Mouse (Mus musculus): ENCODE results near the gene Epm2a.
"Not testable (repeated sequence)": the region's sequence is repeated elsewhere in the genome, so short reads cannot be mapped to it uniquely, and the experiment has no call there.

The Epm2a gene

GRCm38 (mm10) chr10:11343205-11344141 is at the start of gene Epm2a:
Epm2a (plus strand) TSS chr10:11343404.
- peak; percentile 60 for DNase-seq (ENCODE audit: low spot score)

- no peak for DNase-seq (ENCODE audit: low spot score)
Observed at GRCm38 (mm10) chr10:11298418-11298817, 44.8 kb upstream of the Epm2a start.

DNA sequence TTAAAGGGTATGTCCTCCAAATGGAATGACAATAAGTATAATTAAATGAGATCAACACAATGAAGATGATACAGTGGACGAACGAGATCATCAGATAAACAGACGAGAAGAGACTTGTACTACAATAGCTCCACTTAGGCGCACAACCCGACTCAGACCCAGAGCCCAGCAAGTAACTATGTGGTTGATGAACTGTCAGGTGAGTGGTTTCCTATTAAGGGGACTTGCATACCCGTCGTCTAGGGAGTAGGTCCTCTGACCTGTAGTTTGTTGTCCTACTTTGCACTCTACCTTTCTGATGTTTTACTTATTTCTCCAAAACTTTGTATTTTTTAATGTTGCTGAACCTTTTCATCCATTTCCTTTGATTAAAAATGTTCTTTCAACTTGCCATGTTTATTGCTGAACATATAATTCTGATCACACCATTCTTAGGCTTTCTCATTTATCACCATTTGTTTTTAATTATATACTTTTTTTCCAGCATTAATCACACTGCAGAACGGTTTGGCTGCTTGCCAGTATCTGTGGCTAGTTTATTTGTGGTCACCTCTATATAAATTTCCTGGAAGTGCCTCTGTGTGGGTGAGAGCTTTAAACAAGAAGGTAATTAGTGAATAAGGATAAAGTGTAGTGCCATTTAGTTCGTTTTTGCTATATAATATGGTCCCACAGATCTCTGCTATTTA is 37.7 kb upstream of the Epm2a start:
- DNase-seq (ENCODE audit: low spot score): no peak

DNA sequence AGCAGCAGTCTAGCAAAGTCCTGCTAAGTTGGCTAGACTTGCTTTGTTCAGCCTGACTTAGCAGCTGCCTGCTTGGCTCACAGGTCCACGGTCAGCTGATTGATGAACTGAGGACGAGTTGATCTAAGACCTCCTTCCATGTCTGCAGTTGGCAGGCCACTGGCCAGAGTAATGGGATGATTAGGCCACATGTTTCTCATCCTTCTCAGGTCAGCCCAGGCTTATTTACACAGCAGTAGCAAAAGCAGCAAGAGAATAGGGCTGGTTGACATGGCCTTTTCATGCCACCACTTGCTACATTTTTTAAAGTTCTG is 37.2 kb upstream of the Epm2a start:
- no peak for DNase-seq (ENCODE audit: low spot score)

DNA sequence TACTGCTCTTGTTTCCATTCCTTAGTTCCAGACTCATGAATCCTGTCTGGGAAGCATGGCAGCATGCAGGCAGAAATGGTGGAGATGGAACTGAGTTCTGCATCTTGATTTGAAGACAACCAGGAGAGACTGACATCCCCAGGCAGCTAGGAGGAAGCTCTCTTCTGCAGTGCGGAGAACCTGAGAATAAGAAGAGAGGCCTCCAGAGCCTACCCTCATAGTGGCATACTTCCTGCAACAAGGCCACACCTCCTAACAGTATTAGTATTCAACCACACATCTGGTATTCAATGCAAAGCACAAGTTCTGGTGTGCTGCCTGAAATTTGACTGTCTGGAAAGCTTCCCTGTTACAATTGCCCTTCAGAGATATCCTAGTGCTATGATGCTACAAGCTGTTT is 33.3 kb upstream of the Epm2a start:
- no peak for DNase-seq (ENCODE audit: low spot score)

DNA sequence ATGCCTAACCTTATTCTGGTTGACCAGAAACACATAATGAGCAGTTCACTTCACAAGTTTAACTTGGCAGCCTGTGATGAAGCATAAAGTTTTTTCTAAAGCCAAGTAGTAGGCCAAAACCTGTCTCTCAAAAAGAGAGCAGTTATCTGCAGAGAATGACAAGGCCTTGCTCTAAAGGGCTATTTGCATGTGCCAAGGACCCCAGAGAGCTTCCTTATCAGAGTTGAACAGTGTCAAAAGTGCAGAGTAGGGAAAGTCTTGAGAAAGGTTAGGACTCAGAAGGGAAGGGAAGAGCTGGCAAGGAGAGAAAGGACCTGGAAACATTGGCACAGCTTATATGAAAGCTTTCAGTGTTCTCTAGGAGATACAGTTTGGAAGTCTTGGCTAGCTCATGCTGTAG is 32.7 kb upstream of the Epm2a start:
- no peak for DNase-seq (ENCODE audit: low spot score)

DNA sequence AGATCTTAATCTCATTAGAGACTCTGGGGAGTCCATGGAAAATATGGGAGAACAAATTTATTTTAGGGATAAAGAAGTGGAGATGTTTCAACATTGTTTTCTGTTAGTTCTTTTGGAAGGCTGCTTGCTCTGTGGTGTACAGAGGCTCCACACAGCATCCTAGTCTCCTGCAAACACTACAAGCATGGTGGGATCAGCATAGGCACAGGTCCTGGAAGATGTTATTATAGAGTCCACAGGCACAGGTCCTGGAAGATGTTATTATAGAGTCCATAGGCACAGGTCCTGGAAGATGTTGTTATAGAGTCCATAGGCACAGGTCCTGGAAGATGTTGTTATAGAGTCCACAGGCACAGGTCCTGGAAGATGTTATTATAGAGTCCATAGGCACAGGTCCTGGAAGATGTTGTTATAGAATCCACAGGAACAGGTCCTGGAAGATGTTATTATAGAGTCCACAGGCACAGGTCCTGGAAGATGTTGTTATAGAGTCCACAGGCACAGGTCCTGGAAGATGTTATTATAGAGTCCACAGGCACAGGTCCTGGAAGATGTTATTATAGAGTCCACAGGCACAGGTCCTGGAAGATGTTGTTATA is 25.2 kb upstream of the Epm2a start:
- DNase-seq (ENCODE audit: low spot score): not testable (repeated sequence)

- DNase-seq (ENCODE audit: low spot score): no peak
Observed at GRCm38 (mm10) chr10:11319446-11319970, 23.7 kb upstream of the Epm2a start.

GRCm38 (mm10) chr10:11322316-11322715 is 20.9 kb upstream of the Epm2a start:
- DNase-seq (ENCODE audit: low spot score): no peak

DNA sequence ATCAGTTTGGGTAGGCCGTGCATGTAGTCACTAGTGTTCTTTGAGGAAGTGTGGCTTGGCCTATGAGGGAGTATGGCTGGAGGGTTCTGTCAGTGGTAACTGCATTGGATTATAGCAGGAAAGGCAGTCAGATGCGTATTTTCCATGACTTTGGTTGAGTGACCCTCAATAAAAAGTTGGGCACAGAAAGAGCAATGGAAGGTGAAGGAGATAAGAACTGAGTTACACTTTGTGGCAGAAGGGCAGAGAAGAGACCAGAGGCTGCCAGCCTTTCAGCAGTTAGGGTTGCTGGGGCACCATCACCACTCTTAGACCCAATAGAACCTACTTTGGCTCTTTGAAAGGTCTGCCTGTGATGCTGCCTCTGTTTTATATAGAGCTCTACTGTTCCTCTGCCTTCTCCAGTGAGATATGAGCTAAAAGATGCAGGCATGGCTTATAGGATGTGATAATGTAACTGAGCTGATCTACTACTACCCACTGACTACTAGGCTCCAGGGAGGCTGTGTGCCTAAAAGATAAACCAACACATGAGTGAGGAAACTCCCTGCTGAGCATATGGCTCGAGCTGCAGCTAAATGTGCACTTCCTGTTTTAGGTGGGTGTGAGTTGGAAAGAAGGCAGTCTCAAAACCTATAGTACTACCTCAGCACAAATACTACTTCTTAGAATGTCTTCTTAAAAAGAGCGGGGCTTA is 19.9 kb upstream of the Epm2a start:
- no peak for DNase-seq (ENCODE audit: low spot score)

GRCm38 (mm10) chr10:11326526-11326925 is 16.7 kb upstream of the Epm2a start:
- no peak for DNase-seq (ENCODE audit: low spot score)

GRCm38 (mm10) chr10:11344536-11345468 is 1.6 kb downstream of the Epm2a start:
- no peak for DNase-seq (ENCODE audit: low spot score)

GRCm38 (mm10) chr10:11350243-11350974 is 7.2 kb downstream of the Epm2a start:
- not testable (repeated sequence) for DNase-seq (ENCODE audit: low spot score)

GRCm38 (mm10) chr10:11354609-11355008 is 11.4 kb downstream of the Epm2a start:
- no peak for DNase-seq (ENCODE audit: low spot score)

DNA sequence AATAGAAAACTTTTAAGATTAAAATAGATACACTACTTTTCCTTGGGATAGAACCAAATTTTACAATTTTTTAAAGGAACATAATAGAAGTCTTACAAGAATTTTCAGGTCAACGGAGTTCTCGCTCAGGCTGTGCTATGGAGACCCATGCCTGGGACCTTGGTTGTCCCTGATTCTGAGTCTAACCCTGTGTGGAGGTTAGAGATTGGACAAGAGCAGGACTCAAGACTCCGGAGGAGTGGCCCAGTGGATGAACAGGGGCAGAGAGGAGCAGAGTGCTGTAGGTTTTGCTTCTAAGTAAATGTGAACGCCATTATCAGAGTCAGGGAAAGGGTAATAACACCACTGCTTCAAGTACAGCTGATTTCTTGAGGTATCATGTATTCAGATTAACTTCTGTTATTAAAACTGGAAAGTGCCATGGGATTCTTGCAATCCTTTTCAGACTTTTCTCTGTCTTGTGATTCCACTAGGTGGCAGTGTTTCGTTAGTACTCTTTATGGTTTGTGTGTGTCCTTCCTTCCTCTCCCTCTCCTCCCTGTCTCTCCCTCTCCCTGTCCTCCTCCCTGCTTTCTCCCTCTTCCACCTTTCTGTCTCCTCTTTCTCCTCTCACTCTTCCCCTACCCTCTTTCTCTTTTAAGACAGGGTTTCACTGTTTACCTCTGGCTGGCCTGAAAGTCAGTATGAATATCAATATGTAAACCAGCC is 18.9 kb downstream of the Epm2a start:
- no peak for DNase-seq (ENCODE audit: low spot score)

DNA sequence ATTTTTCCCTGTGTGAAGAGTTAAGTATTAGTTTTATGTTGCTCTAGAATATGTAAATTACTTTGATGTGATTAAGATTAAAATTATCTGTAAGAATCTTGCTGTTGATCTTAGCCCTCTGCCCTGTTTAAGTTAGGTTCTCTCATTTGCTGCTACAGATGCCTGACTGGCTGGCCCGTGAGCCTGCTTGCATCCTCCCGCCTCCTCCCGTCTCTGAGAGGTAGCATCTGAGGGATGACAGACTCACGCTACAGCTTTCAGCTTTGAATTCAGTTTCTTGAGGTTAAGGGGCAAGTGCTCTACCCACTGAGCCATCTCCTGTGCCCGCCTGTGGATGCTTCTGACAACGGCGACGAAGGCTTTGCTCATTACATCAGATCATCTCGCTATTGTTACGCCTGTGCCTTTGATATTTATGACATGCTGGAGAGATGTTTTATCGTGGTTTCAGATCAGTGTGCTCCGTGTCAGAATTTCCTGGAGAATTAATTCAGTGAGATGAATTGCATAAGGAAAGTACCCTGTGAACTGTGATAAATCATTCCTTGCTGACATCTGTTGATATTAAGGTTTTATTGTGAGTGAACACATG is 19.8 kb downstream of the Epm2a start:
- no peak for DNase-seq (ENCODE audit: low spot score)

- no peak for DNase-seq (ENCODE audit: low spot score)
Observed at GRCm38 (mm10) chr10:11381302-11381701, 38.1 kb downstream of the Epm2a start.

DNA sequence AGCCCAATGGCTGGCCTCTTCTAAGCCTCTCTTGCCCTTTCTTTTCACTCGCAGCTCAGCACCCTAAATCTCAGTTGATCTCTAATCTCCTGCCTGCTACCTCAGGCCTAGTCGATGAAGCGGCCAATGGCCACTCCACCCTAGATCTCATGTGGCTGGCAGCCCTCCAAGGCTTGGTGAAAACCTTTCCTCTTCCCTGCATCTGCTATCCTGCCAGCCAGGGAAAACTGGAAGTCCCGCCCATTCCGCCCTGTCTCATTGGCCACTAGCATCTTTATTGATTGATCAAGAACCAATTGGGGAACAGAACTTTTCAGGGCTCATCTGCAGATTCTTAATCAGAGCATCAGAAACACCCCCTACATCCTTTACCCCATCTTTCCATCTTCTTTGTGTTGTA is 67.7 kb downstream of the Epm2a start:
- no peak for DNase-seq (ENCODE audit: low spot score)

- no peak for DNase-seq (ENCODE audit: low spot score)
Observed at GRCm38 (mm10) chr10:11420071-11420470, 76.9 kb downstream of the Epm2a start.
